Mouse (Mus musculus) megakaryocyte, adult 5-6 weeks (primary cell): Measurements from ENCODE around the gene Adgrg1. TPM values are rescaled to one million over a fixed set of nuclear protein-coding genes. Genes with fewer than 3 reads are reported as not detected.

Experiments used
- ATAC-seq: 2 replicates; pipeline ENCODE4 v1.8.0; 2016; ENCODE audit warnings: mild to moderate bottlenecking, inconsistent platforms; ENCODE audit not compliant: poor library complexity, severe bottlenecking
- total RNA-seq, 2 experiments: library from RNA; stranded (forward) in 1 of 2; stranded (reverse) in 1 of 2; fragments of 153-499, 151-499 nt in 1 of 2; fragments of 221-1000, 200-1000 nt in 1 of 2; gene quantifications; 2 replicates each; pipeline versions ENCODE4 v1.2.3 to v1.2.4; 2015 to 2017

The Adgrg1 gene
- total RNA-seq, 2 experiments from 2014 or later, result 2.8 to 7.3 TPM

GRCm38 (mm10) chr8:94973786-94974185, 765 bp upstream of the Adgrg1 start:
- ATAC-seq, result no peak

GRCm38 (mm10) chr8:94976651-94977417, 2.3 kb downstream of the Adgrg1 start:
- ATAC-seq, result peak; percentile 38

- ATAC-seq, result no peak
Observed at GRCm38 (mm10) chr8:94978131-94978530, 3.6 kb downstream of the Adgrg1 start.

GRCm38 (mm10) chr8:94978593-94979319, 4.2 kb downstream of the Adgrg1 start:
- ATAC-seq, result peak; percentile 33; the same call in 1 of the 2 replicates

GRCm38 (mm10) chr8:94980176-94980575, 5.6 kb downstream of the Adgrg1 start:
- ATAC-seq, result no peak

GRCm38 (mm10) chr8:94980976-94981375, 6.4 kb downstream of the Adgrg1 start:
- ATAC-seq, result no peak

- ATAC-seq, result no peak
Observed at GRCm38 (mm10) chr8:94981848-94982247, 7.3 kb downstream of the Adgrg1 start.

- no peak for ATAC-seq
Observed at GRCm38 (mm10) chr8:94983146-94983545, 8.6 kb downstream of the Adgrg1 start.

- peak; percentile 67 for ATAC-seq
Observed at GRCm38 (mm10) chr8:94983881-94984516, 9.4 kb downstream of the Adgrg1 start.

- ATAC-seq, result peak; percentile 60
Observed at GRCm38 (mm10) chr8:94985023-94985422, 10.5 kb downstream of the Adgrg1 start.

DNA sequence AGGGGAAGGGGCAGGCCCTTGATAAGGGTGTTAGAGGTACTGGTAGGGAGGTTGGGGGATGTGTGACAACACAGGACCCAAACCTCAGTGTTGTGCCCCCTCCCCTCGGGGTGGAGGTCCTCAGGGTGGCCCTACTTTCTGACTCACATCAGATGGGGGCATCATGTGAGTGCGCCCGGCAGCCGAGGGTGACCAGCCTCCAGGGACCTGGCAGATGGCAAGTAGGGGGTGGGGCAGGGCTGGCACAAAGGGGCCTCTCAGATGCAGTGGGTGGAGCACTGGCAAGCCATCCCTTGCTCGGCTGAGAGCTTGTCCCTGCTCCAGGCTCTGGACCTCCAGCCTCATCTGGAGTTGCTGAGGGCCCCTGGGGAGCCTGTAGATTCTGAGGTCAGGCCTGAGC, 12.1 kb downstream of the Adgrg1 start:
- ATAC-seq, result no peak

- ATAC-seq, result no peak
Observed at GRCm38 (mm10) chr8:94987553-94987952, 13.0 kb downstream of the Adgrg1 start.

- ATAC-seq, result no peak
Observed at GRCm38 (mm10) chr8:94988619-94989018, 14.1 kb downstream of the Adgrg1 start.

- ATAC-seq, result no peak
Observed at GRCm38 (mm10) chr8:94989711-94990110, 15.2 kb downstream of the Adgrg1 start.

- no peak for ATAC-seq
Observed at GRCm38 (mm10) chr8:94990598-94991453, 16.3 kb downstream of the Adgrg1 start.

GRCm38 (mm10) chr8:94991454-94991994, 17.0 kb downstream of the Adgrg1 start:
- ATAC-seq, result no peak

- ATAC-seq, result no peak
Observed at GRCm38 (mm10) chr8:94992010-94992409, 17.5 kb downstream of the Adgrg1 start.

DNA sequence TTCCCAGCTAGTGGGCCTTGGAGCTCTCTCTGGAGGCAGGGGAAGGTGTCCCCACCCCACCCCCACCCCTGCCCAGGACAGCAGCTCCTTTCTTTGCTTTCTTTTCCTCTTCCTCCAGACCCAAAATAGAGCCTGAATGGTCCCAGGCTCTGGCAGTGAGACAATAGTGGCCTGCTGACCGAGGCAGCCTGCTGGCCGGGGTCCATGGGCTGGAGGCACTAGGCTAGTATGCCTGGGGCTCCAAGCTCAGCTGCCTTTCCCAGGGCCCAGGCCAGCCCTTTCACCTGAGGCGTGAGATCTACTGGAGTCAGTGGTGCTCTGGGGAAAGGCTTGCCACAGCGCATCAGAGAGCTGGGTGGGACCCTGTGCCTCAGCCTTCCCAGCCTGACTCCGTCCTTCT, 18.0 kb downstream of the Adgrg1 start:
- ATAC-seq, result no peak

DNA sequence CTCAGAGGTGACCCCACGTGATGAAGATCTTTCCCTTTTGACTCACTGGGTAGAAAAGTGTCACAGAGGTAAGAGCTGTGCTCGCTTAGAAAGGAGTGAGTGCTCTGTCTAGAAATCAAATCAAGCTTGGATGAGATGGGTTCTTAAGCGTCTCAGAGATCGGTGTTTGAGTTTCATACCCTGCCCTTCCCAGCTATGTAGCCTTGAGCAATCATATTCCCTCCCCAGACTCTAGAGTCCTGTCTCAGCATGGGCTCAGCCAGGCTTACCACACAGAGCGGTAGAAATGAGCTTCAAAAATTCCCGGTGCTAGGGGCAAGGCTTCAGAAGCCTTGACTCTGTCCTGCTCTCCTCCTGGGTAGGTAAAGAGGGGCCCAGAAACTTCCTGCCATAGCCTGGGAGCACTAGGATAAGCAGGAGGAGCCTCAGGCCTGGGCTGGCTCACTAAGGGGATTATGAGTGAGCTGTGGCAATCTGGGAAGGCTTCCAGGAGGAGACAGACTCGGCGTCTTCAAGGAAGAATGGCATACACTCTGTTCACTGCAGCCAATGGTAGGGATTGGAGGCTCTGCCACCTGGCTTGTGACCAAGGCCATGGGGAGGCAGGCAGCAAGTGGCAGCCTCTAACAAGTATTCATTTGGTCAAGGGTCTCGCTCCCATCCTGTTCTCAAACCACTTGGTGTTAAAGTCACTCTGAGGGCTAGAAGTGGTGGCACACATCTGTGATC, 18.6 kb downstream of the Adgrg1 start:
- ATAC-seq, result no peak

DNA sequence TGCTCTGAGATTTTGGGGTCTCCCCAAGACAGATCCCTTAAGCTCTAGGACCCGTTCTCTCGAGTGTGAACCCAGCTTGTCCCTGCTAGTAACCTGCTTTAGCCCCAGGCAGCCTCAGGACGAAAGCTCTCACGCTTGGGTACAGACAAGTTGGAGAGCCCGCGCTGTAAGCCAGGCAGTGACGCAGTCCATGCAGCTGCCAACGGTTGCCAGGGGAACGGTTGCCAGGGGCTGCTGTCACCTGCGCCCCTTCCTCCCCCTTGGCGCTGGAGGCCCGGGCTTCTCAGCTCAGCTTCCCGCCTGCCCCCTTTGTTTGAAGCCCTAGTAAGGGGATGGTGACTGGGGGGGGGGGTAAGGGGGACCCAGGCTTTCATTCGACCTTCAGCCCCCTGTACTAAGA, 19.5 kb downstream of the Adgrg1 start:
- ATAC-seq, result no peak
